Mouse (Mus musculus) hindbrain, embryonic 15.5 days (tissue): ENCODE measurements around the gene Hivep3. TPM values are rescaled to one million over a fixed set of nuclear protein-coding genes. Genes with fewer than 3 reads are reported as not detected.

Source experiments
- ATAC-seq: fragments of 200-750 bp; cut with Nextera tagmentation; 2 replicates; pipeline ENCODE4 v1.8.0; 2017; ENCODE audit warnings: low read depth, moderate number of reproducible peaks, moderate TSS enrichment; ENCODE audit not compliant: low FRiP score
- H3K27ac ChIP-seq: fragments of 300-500 bp; sonication (generic); replicated peaks from 2 replicates; pipeline ENCODE4 v1.5.1; 2015; ENCODE audit warnings: mild to moderate bottlenecking, inconsistent platforms
- H3K27me3 ChIP-seq: fragments of 300-500 bp; sonication (generic); 2 replicates; pipeline ENCODE4 v1.6.1; 2015; ENCODE audit warnings: control low read depth, inconsistent platforms
- H3K36me3 ChIP-seq: fragments of 300-500 bp; sonication (generic); 2 replicates; pipeline ENCODE4 v1.6.1; 2015; ENCODE audit warnings: control low read depth, inconsistent platforms
- H3K4me1 ChIP-seq: fragments of 300-500 bp; sonication (generic); replicated peaks from 2 replicates; pipeline ENCODE4 v1.6.1; 2015; ENCODE audit warnings: control low read depth, inconsistent platforms
- H3K4me2 ChIP-seq: fragments of 300-500 bp; sonication (generic); 2 replicates; pipeline ENCODE4 v1.6.1; 2015; ENCODE audit warnings: moderate library complexity, mild to moderate bottlenecking, inconsistent platforms
- H3K4me3 ChIP-seq: fragments of 300-500 bp; sonication (generic); 2 replicates; pipeline ENCODE4 v1.5.1; 2015; ENCODE audit warnings: mild to moderate bottlenecking, inconsistent platforms
- H3K9ac ChIP-seq: fragments of 300-500 bp; sonication (generic); 2 replicates; pipeline ENCODE4 v1.6.1; 2015; ENCODE audit warnings: inconsistent platforms
- H3K9me3 ChIP-seq: fragments of 300-500 bp; sonication (generic); 2 replicates; pipeline ENCODE4 v1.6.1; 2016; ENCODE audit warnings: control low read depth, inconsistent platforms
- WGBS: fragments of 180-500 bp; shearing (Covaris S2); methylation state at CpG from one replicate; pipeline ENCODE4 v1.1.7; 2015; 5-methylcytosine and 5-hydroxymethylcytosine counted together
- polyA plus RNA-seq: library from polyadenylated mRNA; unstranded; fragments of >200 nt; fragmentation: Nextera tagmentation; extraction: Ambion mirVana; gene quantifications from 2 replicates; pipeline ENCODE4 v1.2.1, GENCODE M21; 2015

Gene Hivep3
- polyA plus RNA-seq, 1 experiment from 2014 or later = 16.5 TPM

DNA sequence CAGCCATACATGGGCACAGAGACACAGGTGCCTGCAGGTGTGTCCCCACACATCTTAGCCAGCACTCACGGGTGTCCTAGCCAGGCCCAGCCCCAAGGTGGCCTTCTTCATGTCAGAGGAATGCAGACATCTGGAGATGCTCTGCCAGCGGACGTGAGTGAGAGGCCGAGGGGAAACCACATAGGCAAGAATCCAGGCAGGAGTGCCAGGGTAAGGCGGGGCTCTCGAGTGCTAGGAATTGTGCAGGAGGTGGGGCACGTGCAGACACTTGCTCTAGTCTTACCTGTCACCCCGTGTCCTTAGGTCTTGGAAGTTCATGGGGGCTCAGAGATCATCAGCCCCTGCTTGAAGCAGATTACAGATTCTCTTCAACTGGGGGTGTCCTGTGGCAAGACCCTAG lies 412.3 kb downstream of the Hivep3 start:
- Histone ChIP-seq H3K27ac (no peak overlapping the region), H3K36me3 (no peaks in the 10 kb centered on the region), H3K4me1 (peaks cover 10% of the 10 kb centered on the region), H3K9ac (no peak overlapping the region), H3K9me3 (no peaks in the 10 kb centered on the region), H3K4me2 (no peak overlapping the region), H3K4me3 (no peak overlapping the region), H3K27me3 (no peaks in the 10 kb centered on the region)
- ATAC-seq = no peak
- 87% methylated on average over 8 of the region's 8 CpGs for WGBS

GRCm38 (mm10) chr4:120148291-120149141 lies 414.9 kb downstream of the Hivep3 start:
- no peaks in the 10 kb centered on the region for H3K9me3 ChIP-seq
- H3K4me3 ChIP-seq = 0 out of 2 replicates have a peak overlapping the region, but pooled peaks have one; percentile 1
- 7% methylated on average over 45 of the region's 45 CpGs for WGBS
- peak; percentile 81 for ATAC-seq
- no peaks in the 10 kb centered on the region for H3K36me3 ChIP-seq
- peak overlapping the region; percentile 58 for H3K4me2 ChIP-seq
- peak overlapping the region; percentile 39 for H3K9ac ChIP-seq
- peaks cover 10% of the 10 kb centered on the region for H3K4me1 ChIP-seq
- peak overlapping the region; percentile 59; the same call in 1 of the 2 replicates for H3K27ac ChIP-seq
- H3K27me3 ChIP-seq = no peaks in the 10 kb centered on the region

DNA sequence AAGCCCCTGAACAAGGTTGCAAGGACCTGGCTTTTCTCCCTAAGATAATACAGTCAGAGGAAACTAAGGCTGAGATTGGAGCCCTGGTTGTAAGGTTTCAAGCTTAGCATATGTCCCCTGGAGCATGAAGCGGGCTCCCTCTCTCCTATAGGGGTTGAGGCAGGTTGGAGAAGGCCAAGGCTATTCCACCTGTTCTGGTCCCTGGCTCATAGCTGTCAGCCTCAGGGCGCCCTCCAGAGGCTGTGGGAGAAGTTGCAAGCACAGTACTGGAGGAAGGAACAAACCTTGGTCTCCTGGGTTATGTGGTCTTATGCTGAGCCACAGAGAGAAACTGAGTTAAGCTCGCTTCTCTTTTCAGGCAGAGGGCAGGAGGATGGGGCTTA lies 415.5 kb downstream of the Hivep3 start:
- Histone ChIP-seq H3K9me3 (no peaks in the 10 kb centered on the region), H3K4me1 (peaks cover 10% of the 10 kb centered on the region), H3K27me3 (no peaks in the 10 kb centered on the region), H3K36me3 (no peaks in the 10 kb centered on the region), H3K27ac (no peak overlapping the region), H3K9ac (peak overlapping the region; percentile 39), H3K4me2 (peak overlapping the region; percentile 58), H3K4me3 (0 out of 2 replicates have a peak overlapping the region, but pooled peaks have one; percentile 1)
- ATAC-seq = no peak
- 36% methylated on average over 3 of the region's 3 CpGs for WGBS

DNA sequence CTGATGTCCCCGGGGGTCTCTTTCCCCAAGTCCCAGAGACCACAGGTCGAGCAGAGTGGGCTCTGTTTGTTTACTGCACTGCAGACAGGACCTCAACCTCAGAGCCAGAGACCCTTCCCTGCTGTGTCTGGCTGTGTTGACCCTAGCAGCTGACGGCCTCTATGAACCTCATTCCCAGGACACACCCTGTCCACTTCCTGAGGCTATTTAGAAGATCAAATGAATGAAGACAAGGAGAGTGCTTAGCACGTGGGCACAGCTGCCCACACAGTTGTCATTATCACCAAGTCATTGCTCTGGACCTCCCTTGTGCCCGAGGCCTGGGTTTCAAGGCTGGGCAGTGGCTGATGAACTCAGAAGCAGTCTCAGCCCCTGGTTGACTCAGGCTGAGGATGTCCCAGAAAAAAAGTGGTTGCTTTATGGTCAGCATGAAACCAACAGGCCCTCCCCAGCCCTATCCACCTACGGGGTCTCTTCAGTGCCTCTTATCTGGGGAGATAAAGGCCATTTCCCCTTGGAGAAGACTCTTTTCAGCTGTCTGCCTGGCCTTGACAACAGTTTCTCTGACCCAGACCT lies 416.8 kb downstream of the Hivep3 start:
- H3K27ac ChIP-seq = no peak overlapping the region
- H3K9ac ChIP-seq = no peak overlapping the region
- no peak overlapping the region for H3K4me2 ChIP-seq
- H3K4me3 ChIP-seq = no peak overlapping the region
- H3K36me3 ChIP-seq = no peaks in the 10 kb centered on the region
- H3K9me3 ChIP-seq = no peaks in the 10 kb centered on the region
- WGBS = 67% methylated on average over 6 of the region's 6 CpGs
- peaks cover 10% of the 10 kb centered on the region for H3K4me1 ChIP-seq
- no peaks in the 10 kb centered on the region for H3K27me3 ChIP-seq
- ATAC-seq = no peak

GRCm38 (mm10) chr4:120151906-120152305 lies 418.3 kb downstream of the Hivep3 start:
- no peak overlapping the region for H3K27ac ChIP-seq
- no peak for ATAC-seq

GRCm38 (mm10) chr4:120152648-120153047 lies 419.1 kb downstream of the Hivep3 start:
- Histone ChIP-seq H3K27me3 (no peaks in the 10 kb centered on the region), H3K27ac (no peak overlapping the region), H3K4me1 (peaks cover 10% of the 10 kb centered on the region), H3K9ac (no peak overlapping the region), H3K4me3 (no peak overlapping the region), H3K36me3 (no peaks in the 10 kb centered on the region), H3K9me3 (no peaks in the 10 kb centered on the region), H3K4me2 (no peak overlapping the region)
- WGBS = 77% methylated on average over 4 of the region's 4 CpGs
- no peak for ATAC-seq

More at GRCm38 (mm10) chr4:120151906-120152305, 418.3 kb downstream of the Hivep3 start:
- Histone ChIP-seq H3K4me2 (no peak overlapping the region), H3K9ac (no peak overlapping the region), H3K4me1 (peaks cover 10% of the 10 kb centered on the region), H3K4me3 (no peak overlapping the region), H3K36me3 (no peaks in the 10 kb centered on the region), H3K9me3 (no peaks in the 10 kb centered on the region), H3K27me3 (no peaks in the 10 kb centered on the region)
- 79% methylated on average over 6 of the region's 6 CpGs for WGBS

- no peak for ATAC-seq
- 90% methylated on average over 3 of the region's 3 CpGs for WGBS
Measured at GRCm38 (mm10) chr4:120153736-120154135, 420.2 kb downstream of the Hivep3 start.

GRCm38 (mm10) chr4:120158714-120159310 lies 425.2 kb downstream of the Hivep3 start:
- Histone ChIP-seq H3K9ac (no peak overlapping the region), H3K4me2 (no peak overlapping the region), H3K4me1 (no peaks in the 10 kb centered on the region; the same call in 1 of the 2 replicates), H3K4me3 (no peak overlapping the region), H3K36me3 (no peaks in the 10 kb centered on the region), H3K27me3 (no peaks in the 10 kb centered on the region), H3K27ac (no peak overlapping the region), H3K9me3 (no peaks in the 10 kb centered on the region)
- no peak for ATAC-seq
- 51% methylated on average over 5 of the region's 5 CpGs for WGBS

More at GRCm38 (mm10) chr4:120153736-120154135, 420.2 kb downstream of the Hivep3 start:
- Histone ChIP-seq H3K4me2 (no peak overlapping the region), H3K36me3 (no peaks in the 10 kb centered on the region), H3K27me3 (no peaks in the 10 kb centered on the region), H3K9ac (no peak overlapping the region), H3K27ac (no peak overlapping the region), H3K9me3 (no peaks in the 10 kb centered on the region), H3K4me1 (peaks cover 4% of the 10 kb centered on the region), H3K4me3 (no peak overlapping the region)

- no peak within 1 kb of the TSS for H3K27ac ChIP-seq
- no peaks in the 10 kb centered on the region for H3K27me3 ChIP-seq
- no peaks in the 10 kb centered on the region; the same call in 1 of the 2 replicates for H3K4me1 ChIP-seq
- no peak within 1 kb of the TSS for H3K4me3 ChIP-seq
- no peak within 1 kb of the TSS for H3K4me2 ChIP-seq
- H3K9me3 ChIP-seq = no peaks in the 10 kb centered on the region
- no peaks in the 10 kb centered on the region for H3K36me3 ChIP-seq
- no peak within 1 kb of the TSS for H3K9ac ChIP-seq
- ATAC-seq = no peak
- 39% methylated on average over 28 of the region's 29 CpGs for WGBS
Measured at GRCm38 (mm10) chr4:120161166-120161949, 427.8 kb downstream of the Hivep3 start, which contains the start of gene Edn2. Edn2 (plus strand) TSS chr4:120161206.

- Histone ChIP-seq H3K27ac (no peak overlapping the region), H3K9ac (no peak overlapping the region), H3K9me3 (no peaks in the 10 kb centered on the region), H3K4me3 (no peak overlapping the region), H3K4me2 (no peak overlapping the region), H3K27me3 (no peaks in the 10 kb centered on the region), H3K4me1 (no peaks in the 10 kb centered on the region; the same call in 1 of the 2 replicates), H3K36me3 (no peaks in the 10 kb centered on the region)
- no peak for ATAC-seq
- WGBS = 81% methylated on average over 8 of the region's 8 CpGs
Measured at GRCm38 (mm10) chr4:120162586-120162985, 429.0 kb downstream of the Hivep3 start.

- Histone ChIP-seq H3K4me1 (no peaks in the 10 kb centered on the region; the same call in 1 of the 2 replicates), H3K4me3 (no peak overlapping the region), H3K27me3 (no peaks in the 10 kb centered on the region), H3K9me3 (no peaks in the 10 kb centered on the region), H3K4me2 (no peak overlapping the region), H3K36me3 (no peaks in the 10 kb centered on the region), H3K27ac (no peak overlapping the region), H3K9ac (no peak overlapping the region)
- 56% methylated on average over 10 of the region's 11 CpGs for WGBS
- peak; percentile 65; the same call in 1 of the 2 replicates for ATAC-seq
Measured at GRCm38 (mm10) chr4:120163242-120163641, 429.7 kb downstream of the Hivep3 start.
